Mouse (Mus musculus): Measurements from ENCODE around the gene Tenm2.

Tenm2 gene

GRCm38 (mm10) chr11:37107069-37107468 is 128.7 kb downstream of the Tenm2 start:
- no peak for DNase-seq (ENCODE audit: low read depth in 1 of 2, low spot score in 2 of 2)

GRCm38 (mm10) chr11:37079403-37079802 is 156.4 kb downstream of the Tenm2 start:
- no peak for DNase-seq (ENCODE audit: low read depth in 1 of 2, low spot score in 2 of 2)

DNA sequence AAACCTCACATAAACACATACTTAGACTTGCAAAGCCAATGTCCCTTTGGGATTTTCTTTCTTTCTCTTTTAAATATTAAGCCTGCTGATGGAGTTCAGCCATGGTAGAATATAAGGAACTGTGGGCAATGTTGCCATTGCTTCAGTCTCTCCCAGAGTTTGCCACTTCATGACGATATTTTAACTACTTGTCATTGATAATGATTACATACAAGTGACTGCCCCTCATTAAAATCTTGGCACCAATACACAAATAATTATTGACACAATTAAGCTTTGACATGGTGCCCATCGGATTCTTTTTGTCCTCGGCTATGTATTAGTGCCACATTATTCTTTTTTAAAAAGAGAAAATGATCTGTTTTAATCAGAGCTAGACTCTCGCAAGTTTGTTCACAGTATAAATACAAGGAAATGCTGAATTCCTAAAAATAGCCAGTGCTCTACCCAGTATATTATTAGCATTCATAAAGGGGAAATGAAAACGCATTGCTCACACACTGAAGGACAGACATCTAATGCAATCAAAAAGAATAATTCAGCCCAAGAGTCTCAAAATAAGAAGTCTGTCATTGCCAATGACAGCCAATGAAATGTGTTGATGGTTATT is 158.7 kb downstream of the Tenm2 start:
- DNase-seq (ENCODE audit: low read depth in 1 of 2, low spot score in 2 of 2): no peak

DNA sequence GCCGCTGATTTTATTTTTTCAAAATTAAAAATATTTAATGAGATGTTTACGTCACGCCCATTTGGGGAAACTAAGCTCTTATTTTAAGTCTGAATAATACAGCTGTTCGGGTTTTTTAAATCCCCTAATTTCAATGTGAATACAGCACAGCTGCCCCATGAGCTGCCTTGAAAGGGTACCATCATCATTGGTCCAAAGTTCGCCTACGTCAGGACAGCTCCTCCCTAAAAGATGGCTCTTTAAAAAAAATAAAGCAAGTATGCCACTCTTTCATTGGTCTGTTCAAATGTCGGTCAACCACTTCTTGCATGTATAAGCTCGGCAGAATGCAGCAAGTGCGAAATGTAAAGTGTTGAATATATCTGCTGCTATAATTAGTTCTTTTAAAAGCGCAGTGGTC is 160.4 kb downstream of the Tenm2 start:
- DNase-seq (ENCODE audit: low read depth in 1 of 2, low spot score in 2 of 2): no peak

DNA sequence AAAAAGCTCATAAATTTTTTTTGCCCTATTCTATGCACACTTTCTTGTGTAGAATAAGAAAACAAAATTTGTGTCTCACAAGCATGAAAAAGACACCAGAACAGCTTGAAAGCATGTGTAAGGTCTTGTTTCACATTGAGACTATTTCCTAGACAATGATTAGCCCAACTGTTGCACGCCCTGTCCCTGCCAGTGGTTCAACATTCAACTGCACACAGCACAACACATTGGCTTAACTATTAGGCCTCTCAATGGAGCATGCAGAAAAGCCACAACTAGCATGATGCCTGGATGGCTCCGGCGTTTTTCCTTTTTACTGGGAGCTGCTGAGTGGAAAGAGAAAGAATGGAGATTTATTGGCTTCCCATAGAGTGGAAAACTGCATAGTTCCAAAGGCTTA is 170.3 kb downstream of the Tenm2 start:
- no peak for DNase-seq (ENCODE audit: low read depth in 1 of 2, low spot score in 2 of 2)

- no peak for DNase-seq (ENCODE audit: low read depth in 1 of 2, low spot score in 2 of 2)
These were observed 189.1 kb downstream of the Tenm2 start for GRCm38 (mm10) chr11:37046671-37047070.

GRCm38 (mm10) chr11:37041259-37041658 is 194.5 kb downstream of the Tenm2 start:
- no peak for DNase-seq (ENCODE audit: low read depth in 1 of 2, low spot score in 2 of 2)

DNA sequence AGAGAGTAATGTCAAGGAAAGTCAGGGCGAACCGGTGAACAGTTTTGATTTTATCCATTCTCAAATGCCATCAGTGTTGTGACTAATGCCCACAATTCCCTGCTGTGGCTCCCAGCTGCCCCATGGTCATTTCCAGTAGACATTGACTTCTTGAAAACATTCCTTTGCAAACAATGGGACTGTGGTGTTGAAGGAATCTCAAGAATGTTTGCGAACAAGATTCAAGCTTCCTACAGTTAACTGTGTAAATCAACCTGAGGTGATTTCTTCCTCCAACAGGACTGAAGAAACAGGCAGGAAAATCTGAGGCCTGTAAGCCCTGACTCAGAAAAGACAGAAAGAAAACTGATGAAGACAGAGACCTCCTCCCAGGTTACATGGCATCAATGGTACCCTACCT is 196.5 kb downstream of the Tenm2 start:
- DNase-seq (ENCODE audit: low read depth in 1 of 2, low spot score in 2 of 2): no peak

GRCm38 (mm10) chr11:37031305-37032055 is 204.3 kb downstream of the Tenm2 start:
- DNase-seq (ENCODE audit: low read depth in 1 of 2, low spot score in 2 of 2): no peak

GRCm38 (mm10) chr11:37011900-37012299 is 223.9 kb downstream of the Tenm2 start:
- DNase-seq (ENCODE audit: low read depth in 1 of 2, low spot score in 2 of 2): no peak

DNA sequence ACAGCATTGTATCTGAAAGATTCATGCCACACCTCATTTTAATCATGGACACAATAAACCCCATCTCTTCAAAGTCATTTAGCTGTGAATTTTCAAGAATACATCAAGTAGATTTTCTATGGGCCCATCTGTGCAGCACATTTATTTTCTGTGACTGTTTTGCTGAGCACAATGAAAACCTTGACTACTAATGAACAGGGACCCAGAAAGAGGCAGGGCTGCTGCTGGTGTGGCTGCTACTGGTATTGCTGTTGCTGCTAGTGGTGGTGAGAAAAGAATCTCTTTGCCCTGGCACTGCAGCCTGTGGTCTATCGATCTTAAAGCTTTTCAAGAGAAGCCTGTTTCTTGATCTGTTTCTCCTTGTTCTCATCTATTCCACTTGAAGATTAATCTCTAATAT is 226.5 kb downstream of the Tenm2 start:
- DNase-seq (ENCODE audit: low read depth in 1 of 2, low spot score in 2 of 2): no peak

- DNase-seq (ENCODE audit: low read depth in 1 of 2, low spot score in 2 of 2): no peak
These were observed 238.1 kb downstream of the Tenm2 start for GRCm38 (mm10) chr11:36997668-36998067.

DNA sequence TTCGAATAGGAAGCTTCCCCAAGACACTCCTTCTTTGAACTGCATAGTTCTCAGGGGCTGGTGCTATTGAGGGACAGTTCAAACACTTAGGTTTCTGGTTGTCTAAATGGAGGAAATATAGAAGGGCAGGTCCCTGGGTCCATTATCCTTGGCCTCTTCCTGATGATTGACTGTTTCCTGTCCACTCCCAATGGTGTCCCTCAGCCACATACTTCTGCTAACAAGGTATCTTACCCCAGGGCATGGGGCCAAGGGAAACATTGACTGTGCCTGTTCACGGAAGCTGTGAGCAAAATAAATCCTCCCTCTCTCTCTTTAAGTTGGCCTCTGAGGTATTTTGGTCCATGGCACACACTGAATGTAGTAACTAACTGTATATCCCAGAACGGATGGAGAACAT is 244.9 kb downstream of the Tenm2 start:
- DNase-seq (ENCODE audit: low read depth in 1 of 2, low spot score in 2 of 2): no peak

DNA sequence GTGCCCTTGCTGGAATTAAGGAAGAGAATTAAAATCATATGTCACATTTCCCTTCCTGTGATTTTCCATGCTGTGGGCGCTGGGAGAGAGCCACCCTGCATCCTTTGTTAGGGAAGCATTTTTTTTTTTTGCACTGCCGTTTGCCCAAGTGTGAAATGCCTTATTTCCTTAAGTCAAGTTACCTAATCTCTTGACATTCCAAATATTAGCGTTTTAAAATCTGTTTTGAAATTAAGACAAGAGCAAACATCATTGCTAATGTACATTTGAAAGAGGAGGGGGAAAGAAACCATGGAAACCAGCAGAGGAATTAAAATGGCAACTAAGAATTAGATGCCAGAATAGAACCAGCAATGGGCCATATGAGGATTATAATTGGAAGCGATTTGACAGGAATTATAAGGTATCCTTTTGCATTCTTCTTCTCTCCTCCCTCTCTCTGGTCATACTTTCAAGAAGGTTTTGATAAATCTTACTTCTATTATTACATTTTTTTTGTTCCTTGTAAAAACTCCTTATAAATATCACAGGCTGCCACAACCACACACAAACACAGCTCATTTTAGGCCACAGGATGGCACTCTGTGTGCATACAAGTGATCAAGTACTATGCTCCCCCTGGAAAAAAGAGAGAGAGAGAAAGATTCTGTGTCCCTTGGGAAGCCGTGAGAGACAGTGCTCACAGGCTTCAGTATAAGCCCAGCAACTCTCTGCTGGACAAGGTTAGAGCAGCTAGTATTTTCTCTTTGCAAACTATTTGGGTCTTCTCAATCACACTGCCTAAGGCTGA is 246.8 kb downstream of the Tenm2 start:
- no peak for DNase-seq (ENCODE audit: low read depth in 1 of 2, low spot score in 2 of 2)

GRCm38 (mm10) chr11:36974142-36974541 is 261.6 kb downstream of the Tenm2 start:
- no peak for DNase-seq (ENCODE audit: low read depth in 1 of 2, low spot score in 2 of 2)

DNA sequence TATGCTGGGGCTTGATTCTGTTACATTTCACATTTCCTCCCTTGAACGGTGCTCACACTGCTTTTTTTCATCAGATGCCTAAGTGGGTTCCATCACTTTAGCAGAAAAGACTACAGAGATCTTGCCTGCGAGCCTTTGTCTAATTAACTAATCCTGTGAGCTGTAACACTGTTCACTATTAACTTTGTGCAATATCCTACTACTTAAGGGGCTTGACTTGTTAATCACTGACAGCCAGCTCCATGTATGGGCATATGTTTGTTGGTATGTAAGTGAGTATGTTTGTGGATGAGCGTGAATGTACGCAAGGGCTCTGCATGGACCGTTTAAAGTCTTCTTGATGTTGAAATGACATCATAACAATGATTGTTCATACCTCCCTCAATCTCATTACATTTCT is 277.7 kb downstream of the Tenm2 start:
- no peak for DNase-seq (ENCODE audit: low read depth in 1 of 2, low spot score in 2 of 2)

GRCm38 (mm10) chr11:36941429-36941828 is 294.3 kb downstream of the Tenm2 start:
- DNase-seq (ENCODE audit: low read depth in 1 of 2, low spot score in 2 of 2): no peak

- DNase-seq (ENCODE audit: low read depth in 1 of 2, low spot score in 2 of 2): no peak
These were observed 295.1 kb downstream of the Tenm2 start for GRCm38 (mm10) chr11:36940557-36941110.

DNA sequence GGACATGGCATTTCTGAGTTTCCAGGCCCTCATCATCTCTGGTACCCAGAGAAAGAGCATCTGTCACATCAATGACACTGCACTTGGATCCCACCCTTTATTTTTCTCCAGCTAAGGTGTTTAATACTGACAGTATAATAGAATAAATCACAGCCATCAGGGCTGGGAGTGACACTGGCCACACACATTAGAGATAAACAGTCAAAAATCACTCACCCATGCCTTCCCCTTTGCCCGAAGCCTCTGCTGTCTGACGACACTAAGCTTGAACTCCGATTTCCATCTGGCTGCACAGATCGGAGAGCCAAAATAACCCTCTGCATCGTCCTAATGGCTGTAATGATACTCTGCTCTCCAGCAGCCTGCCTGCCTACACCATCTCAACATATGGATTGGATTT is 305.9 kb downstream of the Tenm2 start:
- DNase-seq (ENCODE audit: low read depth in 1 of 2, low spot score in 2 of 2): no peak

DNA sequence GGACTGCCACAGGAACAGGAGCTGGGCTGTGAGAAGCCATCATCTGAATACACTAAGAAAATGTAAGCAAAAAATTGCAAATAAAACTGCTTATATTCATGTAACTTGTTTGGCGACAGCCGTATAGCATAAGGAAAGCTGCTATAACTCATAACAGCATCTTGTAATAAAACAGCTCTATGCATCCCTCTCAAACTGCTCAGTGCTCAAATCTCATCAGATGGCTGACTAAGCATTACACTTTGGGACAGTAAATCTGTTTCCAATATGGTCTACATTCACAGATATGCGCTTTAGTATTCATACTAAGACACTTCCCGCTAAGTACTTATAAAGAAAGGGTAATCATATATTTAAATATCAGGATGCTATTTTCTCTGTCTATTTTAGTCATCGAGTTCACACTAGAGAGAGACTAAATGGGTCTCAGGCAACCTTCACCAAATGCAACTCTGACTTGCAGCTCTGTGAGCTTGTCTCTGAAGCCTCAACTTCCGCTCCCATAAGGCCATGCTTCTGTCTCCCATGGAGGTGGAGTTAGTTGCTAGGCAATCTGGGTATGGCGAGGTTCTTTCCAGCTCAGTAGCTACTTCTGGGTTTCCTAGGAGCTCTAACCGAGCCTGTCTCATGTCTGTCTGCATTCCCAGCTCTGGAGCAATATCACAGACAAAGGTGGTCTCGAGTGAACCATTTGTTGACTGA is 308.9 kb downstream of the Tenm2 start:
- DNase-seq (ENCODE audit: low read depth in 1 of 2, low spot score in 2 of 2): no peak

- no peak for DNase-seq (ENCODE audit: low read depth in 1 of 2, low spot score in 2 of 2)
These were observed 316.5 kb downstream of the Tenm2 start for GRCm38 (mm10) chr11:36919301-36919700.

All from monocyte, adult 2 months (primary cell).